ENCODE assay signal across 8 mouse cellular contexts in the genomic region with DNA sequence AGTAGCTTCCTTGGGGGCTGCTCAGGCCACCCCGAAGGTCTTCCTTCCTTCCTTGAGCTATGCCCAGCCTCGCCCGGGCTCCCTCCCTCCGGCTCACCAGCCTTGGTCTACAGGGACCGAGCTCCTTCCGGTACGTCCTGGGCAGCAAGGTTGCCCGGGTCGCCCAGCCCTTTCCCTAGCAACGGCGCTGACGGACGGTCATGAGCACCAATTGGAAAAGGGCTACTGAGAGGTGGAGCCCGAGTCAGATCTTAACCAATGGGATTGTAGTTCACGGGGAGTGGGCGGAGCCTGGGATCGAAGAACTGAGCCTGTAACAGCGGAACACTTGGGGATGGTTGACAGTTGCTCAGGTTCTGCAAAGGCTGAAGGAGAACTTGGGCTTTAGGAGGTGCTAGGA. TPM values are rescaled to one million over a fixed set of nuclear protein-coding genes. Genes with fewer than 3 reads are reported as not detected.
DNase-seq lines count a peak whose midpoint lies in the region; ATAC-seq and TF ChIP-seq lines count a peak whose summit lies in the region.

Tldc1 (minus strand) TSS at position 154 of the 400 bp plus-strand sequence.

- H3K4me2 ChIP-seq in forebrain, embryonic 13.5 days, result peak within 1 kb of the TSS; percentile 90
- peak within 1 kb of the TSS; percentile 70 for H3K4me2 ChIP-seq in liver, postnatal 0 days (ENCODE audit: low read depth, low read length)
- H3K4me2 ChIP-seq in neural tube, embryonic 14.5 days (ENCODE audit: low read depth, low read length), result peak within 1 kb of the TSS; percentile 90

- no peak for TF ChIP-seq POLR2A in ES-Bruce4 (IDR thresholded peaks at IDR 0.05; ENCODE audit: insufficient read depth, low read length)

- no peaks in the 10 kb centered on the region for H3K36me3 ChIP-seq in ES-Bruce4 (ENCODE audit: control insufficient read depth, insufficient read depth, low read length, poor library complexity, severe bottlenecking)
- 0 out of 2 replicates have a peak, but pooled peaks cover 2% of the 10 kb centered on the region for H3K36me3 ChIP-seq in forebrain, embryonic 13.5 days (ENCODE audit: poor library complexity, severe bottlenecking)
- no peaks in the 10 kb centered on the region for H3K36me3 ChIP-seq in liver, postnatal 0 days (replicated peaks; ENCODE audit: insufficient read depth, low read length)
- no peaks in the 10 kb centered on the region for H3K36me3 ChIP-seq in neural tube, embryonic 14.5 days (ENCODE audit: control insufficient read depth, insufficient read depth, low read length)

- intact Hi-C loops in heart, postnatal 10 days (cut with DNase I), result no loop called here

- H3K27ac ChIP-seq in ES-Bruce4 (ENCODE audit: insufficient read depth, low read length), result no peak within 1 kb of the TSS
- peak within 1 kb of the TSS; percentile 75 for H3K27ac ChIP-seq in forebrain, embryonic 13.5 days
- H3K27ac ChIP-seq in liver, postnatal 0 days (ENCODE audit: low read depth), result peak within 1 kb of the TSS; percentile 70
- peak within 1 kb of the TSS; percentile 82 for H3K27ac ChIP-seq in neural tube, embryonic 14.5 days (ENCODE audit: low read depth, low read length)

- TF ChIP-seq CTCF in ES-Bruce4 (IDR thresholded peaks at IDR 0.05; ENCODE audit: low read depth, low read length), result no peak
- no peak for TF ChIP-seq CTCF in liver, postnatal 0 days (IDR thresholded peaks at IDR 0.05; ENCODE audit: low read depth)

- under 1% methylated on average over 18 of the region's 18 CpGs for WGBS in forebrain, embryonic 13.5 days
- under 1% methylated on average over 18 of the region's 18 CpGs for WGBS in large intestine, adult 2 months
- under 1% methylated on average over 18 of the region's 18 CpGs for WGBS in liver, postnatal 0 days (ENCODE audit: insufficient replicate concordance)
- under 1% methylated on average over 18 of the region's 18 CpGs for WGBS in neural tube, embryonic 14.5 days

- TF ChIP-seq EP300 in ES-Bruce4 (IDR thresholded peaks at IDR 0.05; ENCODE audit: insufficient read depth, low read depth, low read length), result no peak
- TF ChIP-seq EP300 in liver, postnatal 0 days (IDR thresholded peaks at IDR 0.05; ENCODE audit: low read depth), result no peak

- ATAC-seq in cerebellum, adult (ENCODE audit: insufficient number of reproducible peaks, low FRiP score, low TSS enrichment), result peak; percentile 96
- peak; percentile 97 for ATAC-seq in forebrain, embryonic 13.5 days
- ATAC-seq in liver, postnatal 0 days, result peak; percentile 97
- ATAC-seq in neural tube, embryonic 14.5 days (ENCODE audit: low read depth), result peak; percentile 96

- H3K4me1 ChIP-seq in ES-Bruce4 (ENCODE audit: control insufficient read depth, insufficient read depth, low read length), result no peaks in the 10 kb centered on the region
- peaks cover 20% of the 10 kb centered on the region for H3K4me1 ChIP-seq in forebrain, embryonic 13.5 days
- H3K4me1 ChIP-seq in liver, postnatal 0 days (ENCODE audit: insufficient read depth), result peaks cover 14% of the 10 kb centered on the region
- peaks cover 13% of the 10 kb centered on the region for H3K4me1 ChIP-seq in neural tube, embryonic 14.5 days (ENCODE audit: control insufficient read depth, insufficient read depth, low read length)

- peak; percentile 100 for DNase-seq in heart, postnatal 10 days
- DNase-seq in large intestine, adult 2 months (ENCODE audit: low read depth, low spot score), result peak; percentile 99
- peak; percentile 99 for DNase-seq in liver, postnatal 0 days
- DNase-seq in testis, postnatal 10 days (ENCODE audit: low spot score), result peak; percentile 100

- H3K9me3 ChIP-seq in ES-Bruce4 (replicated peaks; ENCODE audit: control insufficient read depth, insufficient read depth, low read length, poor library complexity, severe bottlenecking), result no peaks in the 10 kb centered on the region
- no peaks in the 10 kb centered on the region for H3K9me3 ChIP-seq in forebrain, embryonic 13.5 days (replicated peaks)
- no peaks in the 10 kb centered on the region for H3K9me3 ChIP-seq in liver, postnatal 0 days (ENCODE audit: low read length)
- no peaks in the 10 kb centered on the region for H3K9me3 ChIP-seq in neural tube, embryonic 14.5 days (ENCODE audit: control insufficient read depth, low read length)

- H3K9ac ChIP-seq in ES-Bruce4 (ENCODE audit: low read depth, poor library complexity, severe bottlenecking), result peak within 1 kb of the TSS; percentile 73
- H3K9ac ChIP-seq in forebrain, embryonic 13.5 days, result peak within 1 kb of the TSS; percentile 80
- H3K9ac ChIP-seq in liver, postnatal 0 days (replicated peaks), result peak within 1 kb of the TSS; percentile 44
- peak within 1 kb of the TSS; percentile 58 for H3K9ac ChIP-seq in neural tube, embryonic 14.5 days (replicated peaks; ENCODE audit: low read depth, low read length)

- no peaks in the 10 kb centered on the region for H3K27me3 ChIP-seq in ES-Bruce4 (ENCODE audit: control insufficient read depth, insufficient read depth, low read length, poor library complexity, severe bottlenecking)
- H3K27me3 ChIP-seq in forebrain, embryonic 13.5 days, result no peaks in the 10 kb centered on the region; the same call in 1 of the 2 replicates
- no peaks in the 10 kb centered on the region for H3K27me3 ChIP-seq in liver, postnatal 0 days (ENCODE audit: insufficient read depth, low read length)
- no peaks in the 10 kb centered on the region for H3K27me3 ChIP-seq in neural tube, embryonic 14.5 days (ENCODE audit: control insufficient read depth, insufficient read depth, low read length)

- H3K4me3 ChIP-seq in ES-Bruce4 (ENCODE audit: low read depth, low read length), result peak within 1 kb of the TSS; percentile 78
- H3K4me3 ChIP-seq in forebrain, embryonic 13.5 days, result peak within 1 kb of the TSS; percentile 58
- peak within 1 kb of the TSS; percentile 44 for H3K4me3 ChIP-seq in liver, postnatal 0 days (ENCODE audit: low read depth, low read length)
- H3K4me3 ChIP-seq in neural tube, embryonic 14.5 days (ENCODE audit: low read depth, low read length), result peak within 1 kb of the TSS; percentile 51

RNA-seq across cellular contexts. Expression of gene Tldc1, which starts in this region (rescaled TPM):
- 12.7 and 15.5 TPM in 2 replicates for polyA plus RNA-seq in ES-Bruce4 (2011; ENCODE audit: insufficient read depth, insufficient read length, low read depth, missing spikeins)
- polyA plus RNA-seq in forebrain, embryonic 13.5 days (2015; fragmentation: Nextera tagmentation; extraction: Ambion mirVana), result 11.6 and 14.4 TPM in 2 replicates
- 10 to 100 TPM; 11.4 to 11.5 TPM for total RNA-seq in heart, postnatal 10 days (2021)
- polyA plus RNA-seq in large intestine, adult 2 months (2012; rRNA removed), result 7.3 and 9.0 TPM in 2 replicates
- polyA plus RNA-seq in liver, postnatal 0 days (2015; fragmentation: Nextera tagmentation; extraction: Ambion mirVana), result 4.3 and 4.6 TPM in 2 replicates
- polyA plus RNA-seq in neural tube, embryonic 14.5 days (2014; fragmentation: Nextera tagmentation; extraction: Ambion mirVana), result 8.1 and 8.9 TPM in 2 replicates
